Mouse (Mus musculus): ENCODE data around the gene Apba3.
"Not testable (repeated sequence)": the region's sequence is repeated elsewhere in the genome, so short reads cannot be mapped to it uniquely, and the experiment has no call there.

Apba3 gene

GRCm38 (mm10) chr10:81266211-81267105, at the start of gene Apba3, which contains the start of gene Mrpl54:
Gene Apba3, plus strand, starts transcription at chr10:81266960.
Gene Mrpl54, minus strand, starts transcription at chr10:81266934.
- peak; percentile 90 to 93 for DNase-seq (ENCODE audit: low spot score in 2 of 2)

- not testable (repeated sequence) for DNase-seq (ENCODE audit: low spot score in 2 of 2)
These were observed 49.5 kb upstream of the Apba3 start for GRCm38 (mm10) chr10:81217267-81217666.

DNA sequence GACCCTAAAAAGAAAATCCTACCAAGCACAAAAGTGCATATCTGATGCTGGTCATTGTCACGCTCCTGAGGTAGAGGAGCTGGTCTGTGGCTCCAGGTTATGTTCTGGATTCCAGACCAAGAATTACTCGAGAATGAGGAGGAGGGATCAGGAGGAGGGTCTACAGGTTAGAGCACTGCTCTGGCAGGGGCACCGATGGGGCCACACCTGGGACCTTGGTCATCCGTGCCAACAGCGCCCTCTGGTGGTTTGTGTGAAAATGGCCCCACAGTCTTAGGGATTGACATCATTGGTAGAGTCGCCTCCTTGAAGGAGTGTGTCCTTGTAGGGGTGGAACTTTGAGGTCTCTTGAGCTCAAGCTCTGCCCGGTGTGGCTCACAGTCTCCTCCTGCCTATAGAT, 48.8 kb upstream of the Apba3 start:
- no peak for DNase-seq (ENCODE audit: low spot score in 2 of 2)

DNA sequence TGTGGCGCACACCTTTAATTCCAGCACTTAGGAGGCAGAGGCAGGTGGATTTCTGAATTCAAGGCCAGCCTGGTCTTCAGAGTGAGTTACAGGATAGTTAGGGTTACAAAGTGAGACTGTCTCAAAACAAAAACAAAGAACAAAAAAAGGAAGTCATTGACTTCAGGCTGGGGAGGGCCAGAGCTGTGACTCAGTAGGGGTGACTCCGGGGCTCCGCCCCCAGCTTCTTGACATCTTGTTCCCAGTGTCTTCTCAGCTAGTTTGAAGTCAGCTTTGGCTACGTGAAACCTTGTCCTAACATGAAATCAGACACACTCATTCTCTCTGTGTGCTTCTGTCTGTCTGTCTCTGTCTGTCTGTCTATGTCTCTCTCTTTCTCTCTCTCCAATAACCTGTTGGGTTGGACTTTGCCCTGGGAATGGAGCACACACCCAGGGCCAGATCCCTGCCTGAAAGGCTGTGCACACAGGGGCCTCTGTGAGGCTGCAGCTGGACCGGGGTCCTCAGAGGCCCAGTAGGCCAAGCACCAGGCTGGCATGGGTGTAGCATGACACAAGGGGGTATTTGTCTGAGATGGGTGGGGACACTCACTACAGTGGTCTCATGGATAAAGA, 45.3 kb upstream of the Apba3 start:
- no peak for DNase-seq (ENCODE audit: low spot score in 2 of 2)

DNA sequence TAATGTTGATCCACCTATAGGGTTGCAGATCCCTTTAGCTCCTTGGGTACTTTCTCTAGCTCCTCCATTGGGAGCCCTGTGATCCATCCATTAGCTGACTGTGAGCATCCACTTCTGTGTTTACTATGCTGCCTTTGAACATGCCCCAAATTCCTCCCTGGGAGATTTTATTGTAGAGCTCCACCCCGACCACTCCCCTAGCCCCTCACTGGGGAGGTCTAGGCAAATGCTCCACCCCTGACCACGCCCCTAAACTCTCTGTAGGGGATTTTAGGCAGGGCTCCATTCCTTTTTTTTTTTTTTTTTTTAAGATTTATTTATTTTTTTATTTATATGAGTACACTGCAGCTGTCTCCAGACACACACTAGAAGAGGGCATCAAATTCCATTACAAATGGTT, 43.0 kb upstream of the Apba3 start:
- DNase-seq (ENCODE audit: low spot score in 2 of 2), result not testable (repeated sequence)

- DNase-seq (ENCODE audit: low spot score in 2 of 2), result no peak
These were observed 36.9 kb upstream of the Apba3 start for GRCm38 (mm10) chr10:81229735-81230437.

GRCm38 (mm10) chr10:81230438-81231332, 36.1 kb upstream of the Apba3 start, which contains the start of gene Atcay:
Gene Atcay, minus strand, starts transcription at chr10:81230833.
- peak; percentile 80 to 82 for DNase-seq (ENCODE audit: low spot score in 2 of 2)

GRCm38 (mm10) chr10:81231436-81231835, 35.3 kb upstream of the Apba3 start:
- DNase-seq (ENCODE audit: low spot score in 2 of 2), result no peak

- peak; percentile 91 to 94 for DNase-seq (ENCODE audit: low spot score in 2 of 2)
These were observed 34.1 kb upstream of the Apba3 start, which contains the start of gene Zfr2 for GRCm38 (mm10) chr10:81232580-81233225. Gene Zfr2, plus strand, starts transcription at chr10:81233155.

GRCm38 (mm10) chr10:81233226-81233585, 33.6 kb upstream of the Apba3 start:
- no peak for DNase-seq (ENCODE audit: low spot score in 2 of 2)

DNA sequence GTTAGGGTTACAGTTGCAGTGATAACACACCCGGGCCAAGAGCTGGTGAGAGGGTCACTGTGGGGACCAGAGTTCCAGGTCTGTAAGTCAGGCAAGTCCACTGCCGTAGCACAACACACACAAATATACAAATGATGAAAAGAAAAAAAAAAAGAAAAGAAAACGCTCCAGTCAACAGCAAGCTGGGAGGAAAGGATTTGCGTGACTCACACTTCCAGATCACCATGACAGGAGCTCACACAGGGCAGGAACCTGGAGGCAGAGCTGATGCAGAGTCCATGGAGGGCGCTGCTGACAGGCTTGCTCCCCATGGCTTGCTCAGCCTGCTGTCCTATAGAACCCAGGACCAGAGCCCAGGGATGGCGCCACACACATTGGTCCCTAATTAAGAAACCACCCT, 32.6 kb upstream of the Apba3 start:
- DNase-seq (ENCODE audit: low spot score in 2 of 2), result no peak

GRCm38 (mm10) chr10:81236471-81237268, 30.1 kb upstream of the Apba3 start:
- DNase-seq (ENCODE audit: low spot score in 2 of 2), result no peak

DNA sequence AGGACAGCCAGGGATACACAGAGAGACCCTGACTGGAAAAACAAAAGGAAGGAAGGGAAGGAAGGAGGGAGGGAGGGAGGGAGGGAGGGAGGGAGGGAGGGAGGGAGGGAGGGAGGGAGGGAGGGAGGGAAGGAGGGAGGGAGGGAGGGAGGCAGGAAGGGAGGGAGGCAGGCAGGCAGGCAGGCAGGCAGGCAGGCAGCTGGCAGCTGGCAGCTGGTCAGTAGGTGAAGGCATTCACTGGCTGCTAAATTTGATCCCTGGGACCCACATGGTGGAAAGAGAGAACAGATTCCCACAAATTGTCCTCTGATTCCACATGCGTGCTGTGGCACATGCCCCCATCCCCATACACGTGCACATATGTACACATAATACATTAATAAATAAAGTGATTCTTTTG, 28.1 kb upstream of the Apba3 start:
- DNase-seq (ENCODE audit: low spot score in 2 of 2), result no peak

DNA sequence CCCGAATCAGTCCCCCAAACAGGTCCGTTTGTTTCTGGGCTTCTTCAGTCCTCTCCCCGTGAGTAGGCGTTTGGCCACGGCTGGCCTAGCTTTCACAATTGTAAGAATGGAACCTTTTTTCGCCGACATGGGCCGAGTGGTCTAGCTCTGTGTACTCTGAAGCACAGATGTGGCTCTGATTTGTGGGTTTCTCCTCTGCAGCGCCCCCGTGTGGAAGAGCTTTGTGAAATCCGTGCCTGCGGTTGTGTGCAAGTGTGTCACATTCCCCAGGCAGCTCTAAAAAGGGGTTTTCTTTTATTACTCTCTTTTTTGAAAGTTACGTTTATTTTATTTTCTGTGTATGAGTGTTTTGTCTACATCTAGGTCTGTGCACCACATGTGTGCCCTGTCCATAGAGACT, 25.9 kb upstream of the Apba3 start:
- peak in 1 of 2 experiments; percentile 60 for DNase-seq (ENCODE audit: low spot score in 2 of 2)

DNA sequence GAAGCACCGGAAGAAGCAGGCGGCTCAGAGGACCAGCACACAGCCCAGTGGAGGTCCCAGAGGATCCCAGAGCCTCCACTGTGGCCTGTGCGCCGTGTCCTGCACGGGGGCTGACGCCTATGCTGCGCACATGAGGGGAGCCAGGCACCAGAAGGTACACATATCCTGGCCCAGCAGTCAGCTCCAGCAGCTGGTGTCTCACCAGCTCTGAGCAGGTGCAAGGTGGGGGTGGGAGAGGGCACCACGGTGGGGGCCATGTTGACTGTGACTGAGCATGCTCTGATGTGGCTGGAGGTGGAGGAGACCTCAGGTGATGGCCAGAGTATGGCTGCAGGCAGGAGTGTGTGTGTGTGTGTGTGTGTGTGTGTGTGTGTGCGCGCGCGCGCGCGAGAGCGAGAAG, 24.7 kb upstream of the Apba3 start:
- DNase-seq (ENCODE audit: low spot score in 2 of 2), result no peak

- no peak for DNase-seq (ENCODE audit: low spot score in 2 of 2)
These were observed 22.6 kb upstream of the Apba3 start for GRCm38 (mm10) chr10:81244146-81244545.

- DNase-seq (ENCODE audit: low spot score in 2 of 2), result peak in 1 of 2 experiments; percentile 74
These were observed 22.2 kb upstream of the Apba3 start for GRCm38 (mm10) chr10:81244595-81244994.

- no peak for DNase-seq (ENCODE audit: low spot score in 2 of 2)
These were observed 21.6 kb upstream of the Apba3 start for GRCm38 (mm10) chr10:81245166-81245565.

- DNase-seq (ENCODE audit: low spot score in 2 of 2), result no peak
These were observed 19.0 kb upstream of the Apba3 start for GRCm38 (mm10) chr10:81247804-81248203.

GRCm38 (mm10) chr10:81249442-81249841, 17.3 kb upstream of the Apba3 start:
- no peak for DNase-seq (ENCODE audit: low spot score in 2 of 2)

All from frontal cortex, postnatal 14 days (tissue).